Mouse (Mus musculus) testis, adult 2 months (tissue): Measurements from ENCODE around the gene Tsacc.

Experiments used
- CTCF ChIP-seq: fragments of 200-500 bp; IDR thresholded peaks from 2 replicates; pipeline ENCODE4 v1.5.1; 2012; ENCODE audit warnings: low read depth, mild to moderate bottlenecking, inconsistent platforms, low read length, moderate library complexity; ENCODE audit not compliant: control insufficient read depth, insufficient read depth, insufficient replicate concordance
- POLR2A ChIP-seq: fragments of 200-500 bp; IDR thresholded peaks from 2 replicates; pipeline ENCODE4 v1.6.1; 2012; ENCODE audit warnings: low read depth, mild to moderate bottlenecking, inconsistent platforms, low read length, moderate library complexity; ENCODE audit not compliant: control insufficient read depth

DNA sequence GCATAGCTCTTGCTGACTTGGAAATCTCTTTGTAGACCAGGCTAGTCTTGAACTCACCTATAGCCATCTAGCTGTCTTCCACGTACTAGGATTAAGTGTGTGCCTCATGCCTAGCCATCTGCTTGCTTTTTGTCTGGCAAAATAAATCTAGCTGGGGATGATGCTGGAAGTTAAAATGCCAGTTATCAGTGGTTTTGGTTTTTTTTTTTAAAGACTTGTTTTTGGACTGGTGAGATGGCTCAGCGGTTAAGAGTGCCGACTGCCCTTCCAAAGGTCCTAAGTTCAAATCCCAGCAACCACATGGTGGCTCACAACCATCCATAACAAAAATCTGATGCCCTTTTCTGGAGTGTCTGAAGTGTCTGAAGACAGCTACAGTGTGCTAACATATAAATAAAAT lies 24.9 kb downstream of the Tsacc start:
- TF ChIP-seq CTCF: no peak
- no peak for TF ChIP-seq POLR2A
